Mouse (Mus musculus): ENCODE measurements around the gene Banp.

Gene Banp

DNA sequence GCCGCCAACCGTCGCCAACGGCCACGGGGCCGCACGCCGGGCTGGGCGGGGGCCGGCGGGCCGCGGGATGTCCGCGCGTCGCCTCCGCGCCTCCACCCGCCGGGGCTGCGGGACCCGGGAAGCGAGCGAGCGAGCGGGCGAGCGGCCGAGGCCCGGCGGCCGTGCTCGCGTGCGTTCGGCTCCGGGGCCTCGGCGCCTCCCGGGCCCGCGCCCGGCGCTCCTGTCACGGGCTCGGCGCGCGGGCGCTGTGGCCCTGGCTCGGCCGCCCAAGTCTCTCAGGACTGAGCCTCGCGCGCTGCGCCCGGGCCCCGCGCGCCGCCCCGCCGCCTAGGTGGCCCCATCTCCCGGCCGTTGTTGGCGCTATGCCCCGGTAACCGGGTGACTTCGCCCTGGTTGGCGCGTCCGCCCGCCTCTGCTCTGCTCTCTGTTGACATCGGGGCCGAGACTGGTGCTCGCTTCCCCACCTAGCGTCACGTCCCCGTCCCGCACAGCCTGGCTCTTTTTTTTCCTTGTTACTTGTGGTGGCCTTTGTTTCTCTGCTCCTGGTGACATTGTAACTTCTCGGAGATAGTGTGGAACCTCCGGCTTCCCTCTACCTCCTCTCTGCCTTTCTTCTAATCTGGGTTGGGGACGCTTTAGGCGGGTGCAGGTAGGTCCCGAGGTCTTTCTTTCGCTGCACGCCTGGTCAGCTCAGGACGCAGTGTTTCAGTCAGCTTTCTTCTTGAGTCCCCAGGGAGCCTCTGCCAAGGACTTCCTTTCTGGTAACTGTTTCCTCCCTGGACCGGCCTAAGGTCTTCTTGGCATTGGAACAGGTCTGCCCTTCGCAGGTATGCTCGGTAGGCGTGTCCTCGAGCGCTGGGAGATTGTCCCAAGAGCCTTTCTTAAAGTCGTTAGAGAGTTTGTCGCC is 1.5 kb downstream of the Banp start:
- DNase-seq (ENCODE audit: low spot score in 2 of 2), result no peak

DNA sequence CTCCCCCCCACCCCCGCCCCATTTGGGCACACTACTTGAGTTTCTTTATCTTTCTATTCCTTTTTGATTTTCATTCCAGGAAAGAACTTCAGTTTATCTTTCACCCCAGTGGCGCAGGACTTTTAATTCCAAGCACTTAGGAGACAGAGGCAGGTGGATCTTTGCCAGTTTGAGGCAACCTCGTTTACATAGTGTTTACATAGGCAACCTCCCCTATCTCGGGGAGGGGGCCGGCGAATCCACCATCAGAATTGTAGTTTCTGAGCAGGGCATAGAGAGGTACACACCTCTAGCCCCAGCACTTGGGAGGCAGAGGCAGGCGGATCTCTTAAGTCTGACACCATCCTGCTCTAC is 2.1 kb downstream of the Banp start:
- no peak for DNase-seq (ENCODE audit: low spot score in 2 of 2)

DNA sequence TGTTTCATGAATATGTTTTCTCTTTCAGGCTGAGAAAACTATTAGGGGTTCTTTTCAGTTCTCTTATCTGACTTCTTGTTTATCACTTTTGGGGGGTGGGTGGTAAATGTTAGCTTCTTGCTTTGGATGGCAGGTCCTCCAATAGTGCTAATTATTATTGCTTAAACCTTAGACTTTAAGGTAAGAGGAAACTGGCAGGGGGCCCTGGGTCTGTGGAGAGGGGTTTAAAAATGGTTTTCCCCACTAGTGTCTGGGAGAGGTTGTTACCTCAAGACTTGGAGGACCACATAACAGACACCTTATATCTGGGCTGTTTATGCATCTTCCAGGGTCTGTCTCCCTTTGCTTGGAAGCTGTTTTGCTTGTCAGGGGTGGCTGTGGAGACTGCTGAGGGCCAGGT is 2.6 kb downstream of the Banp start:
- DNase-seq (ENCODE audit: low spot score in 2 of 2), result no peak

- DNase-seq (ENCODE audit: low spot score in 2 of 2), result no peak
These were observed 3.2 kb downstream of the Banp start for GRCm38 (mm10) chr8:121952800-121953199.

- no peak for DNase-seq (ENCODE audit: low spot score in 2 of 2)
These were observed 4.4 kb downstream of the Banp start for GRCm38 (mm10) chr8:121953821-121954545.

GRCm38 (mm10) chr8:121954981-121955555 is 5.5 kb downstream of the Banp start:
- DNase-seq (ENCODE audit: low spot score in 2 of 2), result no peak

- DNase-seq (ENCODE audit: low spot score in 2 of 2), result no peak
These were observed 6.4 kb downstream of the Banp start for GRCm38 (mm10) chr8:121955825-121956500.

DNA sequence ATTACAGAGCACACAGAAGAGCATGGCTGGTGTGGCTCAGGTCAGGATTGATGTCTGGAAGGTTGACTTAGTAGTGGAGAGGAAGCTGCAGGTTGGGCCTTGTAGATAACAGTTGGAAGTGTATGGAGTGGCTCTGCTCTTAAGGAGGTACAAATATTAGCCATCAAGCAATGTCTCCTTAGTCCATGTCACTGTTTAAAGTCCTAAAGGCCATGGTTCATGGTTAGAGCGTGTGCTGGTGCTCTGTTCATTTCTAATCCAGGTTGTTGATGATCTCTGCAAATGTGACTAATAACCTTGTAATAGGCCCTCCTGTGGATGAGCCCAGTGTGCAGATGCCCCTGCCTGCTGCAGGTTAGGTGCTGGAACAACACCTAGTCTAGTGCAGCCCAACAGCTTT is 8.8 kb downstream of the Banp start:
- no peak for DNase-seq (ENCODE audit: low spot score in 2 of 2)

- DNase-seq (ENCODE audit: low spot score in 2 of 2), result no peak
These were observed 13.3 kb downstream of the Banp start for GRCm38 (mm10) chr8:121962892-121963291.

DNA sequence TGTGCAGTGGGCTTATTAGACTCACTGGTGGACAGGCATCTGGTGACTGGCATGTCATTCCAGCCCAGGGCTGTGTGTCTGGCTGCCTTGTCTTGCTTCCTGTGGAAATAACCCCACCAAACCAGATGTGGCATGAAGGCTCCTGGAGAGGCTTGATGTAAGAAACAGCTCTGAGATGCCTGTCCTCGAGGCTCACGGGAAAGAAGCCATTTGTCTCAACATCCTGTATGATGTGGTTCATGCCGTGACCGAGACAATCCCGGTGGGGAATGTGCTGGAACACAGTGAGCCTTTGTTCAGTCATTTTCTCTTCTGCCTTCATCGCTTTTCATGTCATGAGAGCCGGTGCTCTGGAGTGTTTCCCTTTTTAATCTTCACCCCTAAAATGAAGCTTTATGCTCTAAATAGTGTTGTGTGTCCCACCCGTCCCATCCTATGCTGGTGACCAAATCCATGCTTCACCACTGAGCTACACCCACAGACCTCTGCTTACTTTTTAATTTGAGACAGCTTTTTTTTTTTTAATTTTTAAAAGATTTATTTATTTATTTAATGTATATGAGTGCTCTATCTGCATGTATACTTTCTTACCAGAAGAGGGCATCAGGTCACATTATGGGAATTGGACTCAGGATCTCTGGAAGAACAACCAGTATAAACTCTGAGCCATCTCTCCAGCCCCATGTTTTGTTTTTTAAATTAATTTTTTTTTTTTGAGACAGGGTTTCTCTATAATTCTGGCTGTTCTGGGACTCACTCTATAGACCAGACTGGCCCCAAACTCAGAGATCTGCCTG is 15.4 kb downstream of the Banp start:
- no peak for DNase-seq (ENCODE audit: low spot score in 2 of 2)

DNA sequence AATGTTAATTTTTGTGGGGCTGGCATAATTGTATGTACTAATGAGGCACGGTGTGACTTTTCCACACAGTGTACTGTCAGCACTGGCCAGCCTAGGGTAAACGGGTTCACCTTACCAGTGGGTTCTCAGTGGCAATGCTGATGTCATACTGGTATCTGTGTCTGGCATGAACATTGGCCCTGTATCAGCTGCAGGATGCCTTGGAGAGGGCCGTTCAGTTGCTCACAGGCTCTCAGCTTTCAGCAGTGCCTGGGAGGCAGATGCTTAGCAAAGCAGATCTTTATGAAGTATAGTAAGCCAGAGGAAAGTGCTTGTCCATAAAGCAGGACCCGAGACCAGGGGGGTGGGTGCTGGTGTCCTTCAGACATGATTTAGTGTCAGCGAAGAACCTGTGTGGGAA is 16.6 kb downstream of the Banp start:
- no peak for DNase-seq (ENCODE audit: low spot score in 2 of 2)

- DNase-seq (ENCODE audit: low spot score in 2 of 2), result no peak
These were observed 17.3 kb downstream of the Banp start for GRCm38 (mm10) chr8:121966714-121967448.

GRCm38 (mm10) chr8:121967977-121968376 is 18.4 kb downstream of the Banp start:
- no peak for DNase-seq (ENCODE audit: low spot score in 2 of 2)

- DNase-seq (ENCODE audit: low spot score in 2 of 2), result no peak
These were observed 19.0 kb downstream of the Banp start for GRCm38 (mm10) chr8:121968542-121968941.

DNA sequence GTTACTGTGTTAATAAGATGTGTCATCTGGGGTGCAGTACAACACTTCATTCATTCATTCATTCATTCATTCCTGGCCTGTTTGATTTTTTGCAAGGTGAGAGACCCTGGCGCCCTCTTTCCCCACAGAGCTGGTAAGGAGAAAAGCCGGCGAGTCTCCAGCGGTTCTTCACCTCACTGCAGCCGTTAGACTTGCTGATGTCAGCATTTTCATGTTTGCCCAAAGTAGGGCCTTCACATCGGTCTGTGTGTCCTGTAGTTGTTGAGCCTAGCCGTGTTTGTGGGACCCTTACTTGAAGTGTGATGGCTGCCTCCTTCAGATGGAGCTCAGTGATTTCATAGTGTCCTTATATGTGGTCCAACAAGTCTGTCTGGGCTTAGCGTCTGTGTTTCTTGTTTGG is 20.7 kb downstream of the Banp start:
- no peak for DNase-seq (ENCODE audit: low spot score in 2 of 2)

GRCm38 (mm10) chr8:121971488-121972058 is 22.0 kb downstream of the Banp start:
- no peak for DNase-seq (ENCODE audit: low spot score in 2 of 2)

DNA sequence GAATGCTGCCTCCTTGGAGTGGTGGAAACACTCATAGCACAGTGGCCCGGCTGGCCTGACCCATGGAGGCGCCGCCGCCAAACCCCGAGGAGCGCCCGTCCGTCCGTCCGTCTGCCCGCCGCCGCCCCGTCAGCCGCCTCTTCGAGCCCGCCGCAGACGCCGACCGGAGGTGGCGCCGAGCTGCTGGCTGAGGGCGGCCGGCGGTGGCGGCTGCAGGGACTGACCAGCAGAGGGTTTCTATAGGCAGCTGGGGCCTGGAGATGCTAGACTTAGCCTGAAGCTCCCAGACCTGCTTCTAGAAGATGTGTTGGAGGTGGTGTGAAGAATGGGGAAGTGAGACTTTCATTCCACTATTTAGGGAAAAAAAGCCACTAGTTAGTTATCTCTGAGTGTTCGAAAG is 24.4 kb downstream of the Banp start:
- no peak for DNase-seq (ENCODE audit: low spot score in 2 of 2)

DNA sequence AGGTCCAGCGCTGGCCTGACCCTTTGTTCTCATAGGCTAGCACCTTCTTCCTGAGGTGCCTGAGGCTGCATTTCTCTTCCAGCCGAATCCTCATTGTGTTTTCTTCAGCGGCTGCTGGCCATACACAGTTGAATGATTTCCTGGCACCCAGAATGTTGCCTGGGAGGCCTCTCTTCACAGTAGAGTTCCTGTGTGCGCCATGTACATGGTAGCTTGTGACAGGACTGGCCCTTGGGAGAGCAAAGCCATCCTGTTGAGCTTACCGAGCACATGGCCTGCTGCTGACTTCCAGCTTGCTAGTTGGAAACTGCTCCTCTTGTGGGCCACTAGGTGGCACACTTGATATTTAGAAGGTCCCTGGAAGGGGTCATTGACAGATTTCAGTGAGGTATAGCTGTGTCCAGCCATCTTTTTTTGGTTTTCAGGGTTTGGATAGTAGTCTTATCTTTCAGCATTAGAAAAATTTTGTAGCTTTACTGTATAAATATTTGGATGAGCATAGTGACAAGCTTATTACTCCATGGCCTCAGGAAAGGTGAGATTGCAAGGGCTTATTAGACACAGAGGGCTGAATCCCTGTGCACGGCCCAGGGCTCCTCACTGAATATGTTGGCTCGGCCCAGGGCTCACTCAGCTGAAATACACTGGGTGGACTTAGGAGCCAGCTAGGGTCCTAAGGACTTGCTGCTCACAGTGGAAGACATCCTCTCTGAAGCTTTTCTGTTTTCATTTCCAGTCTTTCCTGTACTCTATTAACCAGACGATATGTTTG is 28.5 kb downstream of the Banp start:
- DNase-seq (ENCODE audit: low spot score in 2 of 2), result no peak

DNA sequence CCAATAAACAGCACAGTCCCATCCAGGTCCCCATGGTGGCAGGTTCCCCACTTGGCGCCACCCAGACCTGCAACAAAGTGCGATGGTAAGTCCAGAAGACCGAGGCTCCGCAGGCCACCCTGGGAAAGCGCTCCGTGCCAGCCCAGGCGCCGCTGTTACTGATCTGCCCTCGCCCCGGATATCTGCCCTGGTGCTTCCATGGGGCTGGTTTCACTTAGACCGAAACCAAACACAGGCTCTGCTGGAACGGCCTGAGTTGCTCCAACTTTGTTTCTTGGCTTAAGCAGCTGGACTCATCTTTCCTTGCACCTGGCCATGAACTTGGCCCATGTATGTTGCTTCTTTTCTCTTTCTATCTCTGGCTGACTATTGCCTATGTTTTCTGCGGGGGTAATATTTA is 29.1 kb downstream of the Banp start:
- DNase-seq (ENCODE audit: low spot score in 2 of 2), result no peak

All from right cerebral cortex, adult 2 months (tissue).